In genomic region chr9:21149654-21150419, GRCm38 (mm10) we compare ENCODE assay signal across 8 mouse cellular contexts. TPM values are rescaled to one million over a fixed set of nuclear protein-coding genes. Genes with fewer than 3 reads are reported as not detected.
DNase-seq lines count a peak whose midpoint lies in the region; ATAC-seq lines count a peak whose summit lies in the region.

Gene Cdc37 (minus strand): TSS chr9:21149982.

- peak within 1 kb of the TSS; percentile 73 for H3K9ac ChIP-seq in hindbrain, embryonic 11.5 days (ENCODE audit: low read depth, low read length)

- peak within 1 kb of the TSS; percentile 65 for H3K4me3 ChIP-seq in hindbrain, embryonic 11.5 days (ENCODE audit: low read depth, low read length)

- peak within 1 kb of the TSS; percentile 85 for H3K4me2 ChIP-seq in hindbrain, embryonic 11.5 days (replicated peaks; ENCODE audit: low read depth, low read length)

- peak; percentile 93 for DNase-seq in MN1 (ENCODE audit: low spot score)
- DNase-seq in cerebellum, adult 9-10 months: peak; percentile 92
- peak; percentile 80 to 93 for DNase-seq in frontal cortex, adult 2 months (ENCODE audit: extremely low spot score in 1 of 2, low spot score in 1 of 2)
- DNase-seq in hindbrain, embryonic 11.5 days (ENCODE audit: low spot score): peak; percentile 98
- DNase-seq in layer of hippocampus, postnatal 10 days (ENCODE audit: low spot score in 2 of 2): peak; percentile 93 to 95
- peak; percentile 96 for DNase-seq in lung, postnatal 10 days
- DNase-seq in ovary, postnatal 36 days (ENCODE audit: low spot score): peak; percentile 93
- peak; percentile 91 for DNase-seq in thymus, postnatal 25 days

- no peaks in the 10 kb centered on the region for H3K36me3 ChIP-seq in hindbrain, embryonic 11.5 days (ENCODE audit: control insufficient read depth, insufficient read depth, low read length)

- H3K27ac ChIP-seq in hindbrain, embryonic 11.5 days (ENCODE audit: low read depth, low read length): peak within 1 kb of the TSS; percentile 40; the same call in 1 of the 2 replicates

- peaks cover 16% of the 10 kb centered on the region for H3K4me1 ChIP-seq in hindbrain, embryonic 11.5 days (replicated peaks; ENCODE audit: control insufficient read depth, insufficient read depth, low read length)

- WGBS in hindbrain, embryonic 11.5 days: 4% methylated on average over 49 of the region's 56 CpGs

- H3K9me3 ChIP-seq in hindbrain, embryonic 11.5 days (ENCODE audit: control insufficient read depth, low read length): no peaks in the 10 kb centered on the region

- ATAC-seq in hindbrain, embryonic 11.5 days (ENCODE audit: low FRiP score): peak; percentile 96

- H3K27me3 ChIP-seq in hindbrain, embryonic 11.5 days (ENCODE audit: control insufficient read depth, insufficient read depth, low read length): no peaks in the 10 kb centered on the region

RNA-seq across cellular contexts. Expression of gene Cdc37, which starts in this region (rescaled TPM):
- 175 and 217 TPM in 2 replicates for polyA plus RNA-seq in frontal cortex, adult 2 months (2012; rRNA removed)
- 306 and 307 TPM in 2 replicates for polyA plus RNA-seq in hindbrain, embryonic 11.5 days (2014; fragmentation: Nextera tagmentation; extraction: Ambion mirVana)
- total RNA-seq in layer of hippocampus, postnatal 10 days (2021): 100 to 1,000 TPM; 136 to 139 TPM

Comparison
In these comparisons a context has a peak if more than half of its experiments do, and no peak if none do; other contexts are left out.
1. Peak in every context shown above with its lines: DNase-seq, ATAC-seq, H3K4me3 ChIP-seq and H3K27ac ChIP-seq.